Mouse (Mus musculus): ENCODE data around the gene Ffar2. TPM values are rescaled to one million over a fixed set of nuclear protein-coding genes. Genes with fewer than 3 reads are reported as not detected.

Gene Ffar2
- polyA plus RNA-seq, 1 experiment from 2014 or later, result not detected

GRCm38 (mm10) chr7:30787377-30788022 lies 36.1 kb downstream of the Ffar2 start, which contains the start of gene Krtdap:
TSS of gene Krtdap (plus strand) at chr7:30787896.
- no peak within 1 kb of the TSS for H3K27ac ChIP-seq
- peaks cover 9% of the 10 kb centered on the region for H3K4me1 ChIP-seq
- no peak within 1 kb of the TSS for H3K4me3 ChIP-seq (replicated peaks)
- H3K9ac ChIP-seq, result no peak within 1 kb of the TSS
- H3K9me3 ChIP-seq, result no peaks in the 10 kb centered on the region
- WGBS, result 50% methylated on average over 15 of the region's 15 CpGs
- H3K4me2 ChIP-seq, result no peak within 1 kb of the TSS
- ATAC-seq (ENCODE audit: low FRiP score), result no peak
- peaks cover 23% of the 10 kb centered on the region for H3K27me3 ChIP-seq
- H3K36me3 ChIP-seq (replicated peaks), result no peaks in the 10 kb centered on the region

- no peaks in the 10 kb centered on the region for H3K9me3 ChIP-seq
- no peaks in the 10 kb centered on the region for H3K36me3 ChIP-seq (replicated peaks)
- ATAC-seq (ENCODE audit: low FRiP score), result peak; percentile 60; the same call in 1 of the 2 replicates
- H3K4me1 ChIP-seq, result peaks cover 9% of the 10 kb centered on the region
- H3K27me3 ChIP-seq, result peaks cover 16% of the 10 kb centered on the region
- no peak overlapping the region for H3K9ac ChIP-seq
- 55% methylated on average over 13 of the region's 13 CpGs for WGBS
- no peak overlapping the region for H3K4me2 ChIP-seq
- no peak overlapping the region for H3K4me3 ChIP-seq (replicated peaks)
- H3K27ac ChIP-seq, result no peak overlapping the region
These were observed 37.6 kb downstream of the Ffar2 start for GRCm38 (mm10) chr7:30785721-30786546.

GRCm38 (mm10) chr7:30785154-30785553 lies 38.4 kb downstream of the Ffar2 start:
- Histone ChIP-seq H3K27me3 (peaks cover 16% of the 10 kb centered on the region), H3K36me3 (replicated peaks) (no peaks in the 10 kb centered on the region), H3K27ac (no peak overlapping the region), H3K4me1 (peaks cover 9% of the 10 kb centered on the region), H3K4me2 (no peak overlapping the region), H3K9me3 (no peaks in the 10 kb centered on the region), H3K9ac (no peak overlapping the region), H3K4me3 (replicated peaks) (no peak overlapping the region)
- no peak for ATAC-seq (ENCODE audit: low FRiP score)
- 80% methylated on average over 1 of the region's 1 CpGs for WGBS

GRCm38 (mm10) chr7:30782658-30783057 lies 40.9 kb downstream of the Ffar2 start:
- no peak overlapping the region for H3K4me3 ChIP-seq (replicated peaks)
- peaks cover 4% of the 10 kb centered on the region; the same call in 1 of the 2 replicates for H3K27me3 ChIP-seq
- H3K4me2 ChIP-seq, result no peak overlapping the region
- WGBS, result 85% methylated on average over 3 of the region's 3 CpGs
- H3K4me1 ChIP-seq, result peaks cover 9% of the 10 kb centered on the region
- H3K9ac ChIP-seq, result no peak overlapping the region
- H3K9me3 ChIP-seq, result no peaks in the 10 kb centered on the region
- H3K36me3 ChIP-seq (replicated peaks), result no peaks in the 10 kb centered on the region
- H3K27ac ChIP-seq, result no peak overlapping the region
- no peak for ATAC-seq (ENCODE audit: low FRiP score)

- Histone ChIP-seq H3K4me1 (peaks cover 9% of the 10 kb centered on the region), H3K9ac (no peak overlapping the region), H3K36me3 (replicated peaks) (no peaks in the 10 kb centered on the region), H3K4me3 (replicated peaks) (no peak overlapping the region), H3K27ac (no peak overlapping the region), H3K9me3 (no peaks in the 10 kb centered on the region), H3K4me2 (no peak overlapping the region), H3K27me3 (no peaks in the 10 kb centered on the region; the same call in 1 of the 2 replicates)
- 75% methylated on average over 4 of the region's 4 CpGs for WGBS
- no peak for ATAC-seq (ENCODE audit: low FRiP score)
These were observed 41.8 kb downstream of the Ffar2 start for GRCm38 (mm10) chr7:30781792-30782191.

- Histone ChIP-seq H3K4me1 (no peaks in the 10 kb centered on the region), H3K4me2 (no peak overlapping the region), H3K9ac (no peak overlapping the region), H3K4me3 (replicated peaks) (no peak overlapping the region), H3K36me3 (replicated peaks) (no peaks in the 10 kb centered on the region), H3K9me3 (no peaks in the 10 kb centered on the region), H3K27me3 (no peaks in the 10 kb centered on the region), H3K27ac (no peak overlapping the region)
- 57% methylated on average over 1 of the region's 1 CpGs for WGBS
- no peak for ATAC-seq (ENCODE audit: low FRiP score)
These were observed 45.7 kb downstream of the Ffar2 start for GRCm38 (mm10) chr7:30777911-30778310.

- no peak for ATAC-seq (ENCODE audit: low FRiP score)
- H3K9ac ChIP-seq, result no peak overlapping the region
- no peaks in the 10 kb centered on the region for H3K4me1 ChIP-seq
- H3K27ac ChIP-seq, result no peak overlapping the region
- H3K27me3 ChIP-seq, result no peaks in the 10 kb centered on the region
- H3K9me3 ChIP-seq, result no peaks in the 10 kb centered on the region
- no peaks in the 10 kb centered on the region for H3K36me3 ChIP-seq (replicated peaks)
- no peak overlapping the region for H3K4me3 ChIP-seq (replicated peaks)
- 48% methylated on average over 7 of the region's 7 CpGs for WGBS
- H3K4me2 ChIP-seq, result no peak overlapping the region
These were observed 46.4 kb downstream of the Ffar2 start for GRCm38 (mm10) chr7:30777081-30777579.

- H3K9ac ChIP-seq, result no peak overlapping the region
- H3K4me3 ChIP-seq (replicated peaks), result no peak overlapping the region
- no peak for ATAC-seq (ENCODE audit: low FRiP score)
- no peak overlapping the region for H3K4me2 ChIP-seq
- WGBS, result 89% methylated on average over 9 of the region's 9 CpGs
- H3K27me3 ChIP-seq, result no peaks in the 10 kb centered on the region
- H3K9me3 ChIP-seq, result no peaks in the 10 kb centered on the region
- H3K27ac ChIP-seq, result no peak overlapping the region
- no peaks in the 10 kb centered on the region for H3K36me3 ChIP-seq (replicated peaks)
- H3K4me1 ChIP-seq, result no peaks in the 10 kb centered on the region
These were observed 47.5 kb downstream of the Ffar2 start for GRCm38 (mm10) chr7:30776104-30776503.

GRCm38 (mm10) chr7:30769236-30769635 lies 54.3 kb downstream of the Ffar2 start:
- H3K9me3 ChIP-seq, result no peaks in the 10 kb centered on the region
- H3K27ac ChIP-seq, result no peak overlapping the region
- no peaks in the 10 kb centered on the region for H3K27me3 ChIP-seq
- 34% methylated on average over 9 of the region's 9 CpGs for WGBS
- ATAC-seq (ENCODE audit: low FRiP score), result no peak
- H3K4me3 ChIP-seq (replicated peaks), result no peak overlapping the region
- H3K36me3 ChIP-seq (replicated peaks), result no peaks in the 10 kb centered on the region
- no peak overlapping the region for H3K9ac ChIP-seq
- H3K4me2 ChIP-seq, result no peak overlapping the region
- H3K4me1 ChIP-seq, result no peaks in the 10 kb centered on the region

Other genes starting within 250 kb of the Ffar2 start
- 13.0 TPM in 2 replicates for gene Kmt2b, start 235.0 kb downstream of the Ffar2 start, polyA plus RNA-seq (2016; fragmentation: Nextera tagmentation; extraction: Ambion mirVana)
- gene Zbtb32, start 224.9 kb downstream of the Ffar2 start, polyA plus RNA-seq (2016; fragmentation: Nextera tagmentation; extraction: Ambion mirVana), result 0.32 and 0.46 TPM in 2 replicates
- 0.23 and 0.61 TPM in 2 replicates for gene Upk1a, start 210.9 kb downstream of the Ffar2 start, polyA plus RNA-seq (2016; fragmentation: Nextera tagmentation; extraction: Ambion mirVana)
- gene Cox6b1, start 197.6 kb downstream of the Ffar2 start, polyA plus RNA-seq (2016; fragmentation: Nextera tagmentation; extraction: Ambion mirVana), result 814 and 871 TPM in 2 replicates
- gene Etv2, start 187.9 kb downstream of the Ffar2 start, polyA plus RNA-seq (2016; fragmentation: Nextera tagmentation; extraction: Ambion mirVana), result not detected in 2 replicates
- gene Rbm42, start 173.5 kb downstream of the Ffar2 start, polyA plus RNA-seq (2016; fragmentation: Nextera tagmentation; extraction: Ambion mirVana), result 144 and 150 TPM in 2 replicates
- gene Haus5, start 158.8 kb downstream of the Ffar2 start, polyA plus RNA-seq (2016; fragmentation: Nextera tagmentation; extraction: Ambion mirVana), result 63.7 and 64.5 TPM in 2 replicates
- gene Pmis2, start 152.2 kb downstream of the Ffar2 start, polyA plus RNA-seq (2016; fragmentation: Nextera tagmentation; extraction: Ambion mirVana), result not detected in 2 replicates
- gene 2200002J24Rik, start 124.8 kb downstream of the Ffar2 start, polyA plus RNA-seq (2016; fragmentation: Nextera tagmentation; extraction: Ambion mirVana), result 0.33 TPM in 1 of 2 replicates, not detected in the other
- 1.6 and 1.8 TPM in 2 replicates for gene Atp4a, start 111.6 kb downstream of the Ffar2 start, polyA plus RNA-seq (2016; fragmentation: Nextera tagmentation; extraction: Ambion mirVana)
- gene Tmem147, start 94.2 kb downstream of the Ffar2 start, polyA plus RNA-seq (2016; fragmentation: Nextera tagmentation; extraction: Ambion mirVana), result 135 and 144 TPM in 2 replicates
- gene Gapdhs, start 80.1 kb downstream of the Ffar2 start, polyA plus RNA-seq (2016; fragmentation: Nextera tagmentation; extraction: Ambion mirVana), result 0.49 and 0.69 TPM in 2 replicates
- 1.5 and 2.0 TPM in 2 replicates for gene Sbsn, start 72.3 kb downstream of the Ffar2 start, polyA plus RNA-seq (2016; fragmentation: Nextera tagmentation; extraction: Ambion mirVana)
- not detected in 2 replicates for gene Dmkn, start 60.0 kb downstream of the Ffar2 start, polyA plus RNA-seq (2016; fragmentation: Nextera tagmentation; extraction: Ambion mirVana)
- gene Krtdap, start 35.9 kb downstream of the Ffar2 start, polyA plus RNA-seq (2016; fragmentation: Nextera tagmentation; extraction: Ambion mirVana), result not detected in 2 replicates
- gene Ffar3, start 32.4 kb upstream of the Ffar2 start, polyA plus RNA-seq (2016; fragmentation: Nextera tagmentation; extraction: Ambion mirVana), result not detected in 2 replicates
- not detected in 2 replicates for gene Ffar1, start 37.8 kb upstream of the Ffar2 start, polyA plus RNA-seq (2016; fragmentation: Nextera tagmentation; extraction: Ambion mirVana)
- not detected in 2 replicates for gene Cd22, start 56.6 kb upstream of the Ffar2 start, polyA plus RNA-seq (2016; fragmentation: Nextera tagmentation; extraction: Ambion mirVana)
- gene Mag, start 91.1 kb upstream of the Ffar2 start, polyA plus RNA-seq (2016; fragmentation: Nextera tagmentation; extraction: Ambion mirVana), result 0.13 and 0.34 TPM in 2 replicates
- not detected in 2 replicates for gene Hamp2, start 100.9 kb upstream of the Ffar2 start, polyA plus RNA-seq (2016; fragmentation: Nextera tagmentation; extraction: Ambion mirVana)
- not detected in 2 replicates for gene Hamp, start 120.3 kb upstream of the Ffar2 start, polyA plus RNA-seq (2016; fragmentation: Nextera tagmentation; extraction: Ambion mirVana)
- 26.4 and 27.3 TPM in 2 replicates for gene Usf2, start 133.0 kb upstream of the Ffar2 start, polyA plus RNA-seq (2016; fragmentation: Nextera tagmentation; extraction: Ambion mirVana)
- 24.1 and 26.4 TPM in 2 replicates for gene Lsr, start 149.7 kb upstream of the Ffar2 start, polyA plus RNA-seq (2016; fragmentation: Nextera tagmentation; extraction: Ambion mirVana)
- gene Fam187b, start 150.0 kb upstream of the Ffar2 start, polyA plus RNA-seq (2016; fragmentation: Nextera tagmentation; extraction: Ambion mirVana), result 0.82 and 1.2 TPM in 2 replicates
- 7.6 and 9.2 TPM in 2 replicates for gene Fxyd5, start 218.7 kb upstream of the Ffar2 start, polyA plus RNA-seq (2016; fragmentation: Nextera tagmentation; extraction: Ambion mirVana)
- gene Fxyd7, start 227.7 kb upstream of the Ffar2 start, polyA plus RNA-seq (2016; fragmentation: Nextera tagmentation; extraction: Ambion mirVana), result 10.5 and 14.3 TPM in 2 replicates
- gene Fxyd1, start 233.4 kb upstream of the Ffar2 start, polyA plus RNA-seq (2016; fragmentation: Nextera tagmentation; extraction: Ambion mirVana), result 4.0 and 6.5 TPM in 2 replicates
- gene Lgi4, start 235.6 kb upstream of the Ffar2 start, polyA plus RNA-seq (2016; fragmentation: Nextera tagmentation; extraction: Ambion mirVana), result 0.29 and 0.37 TPM in 2 replicates